Mouse (Mus musculus) kidney, embryonic 14.5 days (tissue): ENCODE data around the gene Bclaf1. TPM values are rescaled to one million over a fixed set of nuclear protein-coding genes. Genes with fewer than 3 reads are reported as not detected.
A peak's percentile ranks its signal among the peaks of the same experiment; 100 is the strongest.

Experiments used
- ATAC-seq: fragments of 200-750 bp; cut with Nextera tagmentation; 2 replicates; pipeline ENCODE4 v1.8.0; 2017; ENCODE audit warnings: moderate number of reproducible peaks, mild to moderate bottlenecking, moderate TSS enrichment, moderate library complexity; ENCODE audit not compliant: low FRiP score, low TSS enrichment
- H3K27ac ChIP-seq: fragments of 300-500 bp; sonication (generic); 2 replicates; pipeline ENCODE4 v1.5.1; 2014; ENCODE audit warnings: low read depth, mild to moderate bottlenecking, low read length, moderate library complexity, mixed read lengths
- H3K27me3 ChIP-seq: fragments of 300-500 bp; sonication (generic); 2 replicates; pipeline ENCODE4 v1.6.1; 2014; ENCODE audit warnings: mild to moderate bottlenecking, low read length; ENCODE audit not compliant: control insufficient read depth, insufficient read depth
- H3K36me3 ChIP-seq: fragments of 300-500 bp; sonication (generic); 2 replicates; pipeline ENCODE4 v1.6.1; 2014; ENCODE audit warnings: low read length, mixed read lengths; ENCODE audit not compliant: control insufficient read depth, insufficient read depth
- H3K4me1 ChIP-seq: fragments of 300-500 bp; sonication (generic); 2 replicates; pipeline ENCODE4 v1.6.1; 2014; ENCODE audit warnings: low read length, mixed read lengths; ENCODE audit not compliant: control insufficient read depth, insufficient read depth
- H3K4me2 ChIP-seq: fragments of 300-500 bp; sonication (generic); replicated peaks from 2 replicates; pipeline ENCODE4 v1.6.1; 2014; ENCODE audit warnings: low read depth, mild to moderate bottlenecking, low read length
- H3K4me3 ChIP-seq: fragments of 300-500 bp; sonication (generic); 2 replicates; pipeline ENCODE4 v1.5.1; 2014; ENCODE audit warnings: mild to moderate bottlenecking, low read length
- H3K9ac ChIP-seq: fragments of 300-500 bp; sonication (generic); 2 replicates; pipeline ENCODE4 v1.6.1; 2014; ENCODE audit warnings: low read depth, mild to moderate bottlenecking, low read length, moderate library complexity
- H3K9me3 ChIP-seq: fragments of 300-500 bp; sonication (generic); 2 replicates; pipeline ENCODE4 v1.6.1; 2016; ENCODE audit warnings: low read length; ENCODE audit not compliant: control insufficient read depth
- WGBS: fragments of 180-500 bp; shearing (Covaris S2); extraction: QIAGEN DNeasy Blood & Tissue Kit; methylation state at CpG from one replicate; pipeline ENCODE4 v1.1.7; 2014; 5-methylcytosine and 5-hydroxymethylcytosine counted together
- microRNA-seq: library from miRNA; unstranded; fragments of <30 nt; microRNA quantifications from one replicate; pipeline ENCODE4, GENCODE M21; 2016
- polyA plus RNA-seq: library from polyadenylated mRNA; unstranded; fragments of >200 nt; fragmentation: Nextera tagmentation; extraction: Ambion mirVana; gene quantifications from 2 replicates; pipeline ENCODE4 v1.2.1, GENCODE M21; 2014

The Bclaf1 gene
- polyA plus RNA-seq, 1 experiment from 2014 or later, result 168 TPM

DNA sequence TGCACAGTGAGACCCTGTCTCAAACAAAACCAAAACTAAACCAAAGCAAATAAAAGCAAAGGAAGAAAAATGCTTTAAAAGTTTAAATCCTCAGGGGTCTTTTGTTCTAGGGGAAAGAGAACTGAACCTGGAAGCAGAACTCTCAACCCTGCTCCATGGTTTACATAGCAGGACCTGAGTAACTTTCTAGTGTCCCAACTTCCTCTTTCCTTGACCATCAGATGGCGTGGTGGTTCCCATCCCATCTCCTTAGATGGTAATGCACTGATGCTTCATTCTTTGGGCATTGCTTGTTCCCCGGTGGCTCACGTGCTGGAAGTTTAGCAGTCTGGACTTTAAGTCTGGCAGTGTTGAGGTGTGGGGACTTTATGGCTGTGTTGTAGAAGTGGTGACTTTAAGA, 69.1 kb downstream of the Bclaf1 start:
- Histone ChIP-seq H3K4me3 (no peak overlapping the region), H3K9me3 (no peaks in the 10 kb centered on the region), H3K9ac (no peak overlapping the region), H3K27ac (no peak overlapping the region), H3K4me2 (no peak overlapping the region), H3K4me1 (no peaks in the 10 kb centered on the region), H3K27me3 (no peaks in the 10 kb centered on the region), H3K36me3 (no peaks in the 10 kb centered on the region)
- ATAC-seq, result no peak
- 73% methylated on average over 3 of the region's 3 CpGs for WGBS

DNA sequence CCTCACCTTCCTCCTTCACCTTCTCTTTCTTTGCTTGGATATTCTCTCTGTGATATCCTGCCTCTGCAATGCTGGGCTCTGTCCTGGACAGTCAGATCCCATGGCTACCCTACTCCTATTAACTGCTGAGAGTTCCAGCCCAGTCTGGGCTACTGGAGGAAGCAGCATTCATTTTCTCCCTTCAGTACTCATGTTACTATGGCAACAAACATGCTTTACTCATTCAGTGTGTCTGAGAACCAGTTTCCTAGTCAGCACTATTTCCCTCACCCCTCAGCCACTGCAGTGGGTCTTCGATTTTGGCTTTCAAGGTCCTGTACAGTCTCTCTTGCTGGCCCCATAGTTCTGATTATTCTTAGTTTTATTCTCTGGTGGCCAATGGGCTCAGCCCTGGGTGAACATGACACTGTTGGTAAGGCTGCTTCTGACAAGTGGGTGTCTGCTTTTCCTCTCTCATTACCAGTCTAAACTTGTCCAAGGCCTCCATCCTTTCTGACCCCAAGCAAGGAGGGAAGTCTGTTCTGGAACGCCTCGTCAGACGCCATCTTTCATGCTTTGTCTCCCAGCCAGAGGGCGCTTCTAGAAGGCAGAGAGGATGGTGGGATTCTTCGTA, 70.6 kb downstream of the Bclaf1 start:
- H3K4me3 ChIP-seq, result no peak overlapping the region
- H3K9me3 ChIP-seq, result no peaks in the 10 kb centered on the region
- no peaks in the 10 kb centered on the region for H3K36me3 ChIP-seq
- H3K4me2 ChIP-seq, result no peak overlapping the region
- H3K9ac ChIP-seq, result no peak overlapping the region
- H3K27me3 ChIP-seq, result no peaks in the 10 kb centered on the region
- no peak overlapping the region for H3K27ac ChIP-seq
- ATAC-seq, result 0 out of 2 replicates have a peak, but pooled peaks have one; percentile 16
- no peaks in the 10 kb centered on the region for H3K4me1 ChIP-seq
- WGBS, result 84% methylated on average over 6 of the region's 6 CpGs

DNA sequence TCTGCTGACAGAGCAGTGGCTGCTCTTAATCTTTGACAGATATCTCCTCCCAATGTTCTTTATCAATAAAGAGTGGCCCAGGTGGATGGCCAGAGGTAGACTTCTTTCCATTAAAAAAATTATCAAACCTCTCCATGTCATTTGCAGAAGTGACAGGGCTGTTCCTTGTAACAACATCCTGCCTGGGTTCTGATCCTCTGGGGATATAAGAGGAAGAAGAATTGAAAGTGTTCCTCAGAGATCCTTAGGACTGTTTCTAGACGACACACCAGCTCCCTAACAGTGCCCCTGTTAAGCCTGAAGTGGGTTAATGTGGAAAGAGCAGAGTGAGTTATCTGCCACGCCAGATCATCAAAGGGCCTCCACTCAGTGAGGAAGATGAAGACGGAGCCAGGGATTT, 78.3 kb downstream of the Bclaf1 start:
- 59% methylated on average over 3 of the region's 3 CpGs for WGBS
- no peak overlapping the region for H3K27ac ChIP-seq
- H3K4me2 ChIP-seq, result no peak overlapping the region
- H3K4me3 ChIP-seq, result no peak overlapping the region
- no peak for ATAC-seq
- no peaks in the 10 kb centered on the region for H3K4me1 ChIP-seq
- no peak overlapping the region for H3K9ac ChIP-seq
- no peaks in the 10 kb centered on the region for H3K9me3 ChIP-seq
- H3K36me3 ChIP-seq, result no peaks in the 10 kb centered on the region
- H3K27me3 ChIP-seq, result no peaks in the 10 kb centered on the region

Small RNA genes lying within 50 kb of the gene (microRNA-seq; reads per million reads assigned to microRNA genes)
- gene Mir6413, result not detected

Other genes starting within 250 kb of the Bclaf1 start
- gene Map7, start 164.0 kb upstream of the Bclaf1 start, polyA plus RNA-seq, result 12.6 and 19.6 TPM in 2 replicates
- 2.9 and 3.8 TPM in 2 replicates for gene Mtfr2, start 35.3 kb downstream of the Bclaf1 start, polyA plus RNA-seq